Mouse (Mus musculus) embryonic facial prominence, embryonic 15.5 days (tissue): ENCODE data around the gene Bank1. TPM values are rescaled to one million over a fixed set of nuclear protein-coding genes. Genes with fewer than 3 reads are reported as not detected.

ENCODE experiments used
- ATAC-seq: fragments of 200-750 bp; cut with Nextera tagmentation; 2 replicates; pipeline ENCODE4 v1.8.0; 2017; ENCODE audit warnings: low read depth, moderate TSS enrichment; ENCODE audit not compliant: insufficient number of reproducible peaks, low FRiP score, low TSS enrichment
- H3K27ac ChIP-seq: fragments of 300-500 bp; sonication (generic); replicated peaks from 2 replicates; pipeline ENCODE4 v1.5.1; 2015; ENCODE audit warnings: mild to moderate bottlenecking, inconsistent platforms
- H3K27me3 ChIP-seq: fragments of 300-500 bp; sonication (generic); 2 replicates; pipeline ENCODE4 v1.6.1; 2015; ENCODE audit warnings: inconsistent platforms
- H3K36me3 ChIP-seq: fragments of 300-500 bp; sonication (generic); 2 replicates; pipeline ENCODE4 v1.6.1; 2015; ENCODE audit warnings: mild to moderate bottlenecking, inconsistent platforms
- H3K4me1 ChIP-seq: fragments of 300-500 bp; sonication (generic); 2 replicates; pipeline ENCODE4 v1.6.1; 2015; ENCODE audit warnings: inconsistent platforms
- H3K4me2 ChIP-seq: fragments of 300-500 bp; sonication (generic); replicated peaks from 2 replicates; pipeline ENCODE4 v1.6.1; 2015; ENCODE audit warnings: mild to moderate bottlenecking, inconsistent platforms
- H3K4me3 ChIP-seq: fragments of 300-500 bp; sonication (generic); replicated peaks from 2 replicates; pipeline ENCODE4 v1.5.1; 2015; ENCODE audit warnings: mild to moderate bottlenecking, inconsistent platforms
- H3K9ac ChIP-seq: fragments of 300-500 bp; sonication (generic); 2 replicates; pipeline ENCODE4 v1.6.1; 2015; ENCODE audit warnings: inconsistent platforms
- H3K9me3 ChIP-seq: fragments of 300-500 bp; sonication (generic); replicated peaks from 2 replicates; pipeline ENCODE4 v1.6.1; 2016; ENCODE audit warnings: inconsistent platforms
- WGBS: fragments of 180-500 bp; shearing (Covaris S2); methylation state at CpG from one replicate; pipeline ENCODE4 v1.1.7; 2015; 5-methylcytosine and 5-hydroxymethylcytosine counted together
- polyA plus RNA-seq: library from polyadenylated mRNA; unstranded; fragments of >200 nt; fragmentation: Nextera tagmentation; extraction: Ambion mirVana; gene quantifications from 2 replicates; pipeline ENCODE4 v1.2.1, GENCODE M21; 2015

The Bank1 gene
- polyA plus RNA-seq, 1 experiment from 2014 or later = 1.1 TPM

DNA sequence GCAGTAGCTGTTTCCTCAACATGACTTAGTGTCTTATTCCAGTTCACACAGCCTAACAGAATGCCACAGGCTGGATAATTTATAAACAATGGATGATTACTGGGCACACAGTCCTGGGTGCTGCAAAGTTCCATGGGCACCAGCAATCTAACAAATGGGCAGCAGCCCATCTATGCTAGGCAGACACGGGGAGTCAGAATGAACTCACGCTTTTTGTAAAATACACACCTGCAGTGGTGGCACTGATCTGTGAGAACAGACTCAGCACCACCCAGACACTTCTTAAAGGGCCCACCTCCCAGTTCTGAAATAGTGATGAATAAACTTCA is 159.9 kb downstream of the Bank1 start:
- H3K4me2 ChIP-seq = no peak overlapping the region
- 90% methylated on average over 2 of the region's 2 CpGs for WGBS
- no peaks in the 10 kb centered on the region for H3K9me3 ChIP-seq
- H3K9ac ChIP-seq = no peak overlapping the region
- H3K27me3 ChIP-seq = no peaks in the 10 kb centered on the region
- H3K4me1 ChIP-seq = no peaks in the 10 kb centered on the region
- no peak for ATAC-seq
- H3K4me3 ChIP-seq = no peak overlapping the region
- H3K36me3 ChIP-seq = no peaks in the 10 kb centered on the region
- no peak overlapping the region for H3K27ac ChIP-seq

DNA sequence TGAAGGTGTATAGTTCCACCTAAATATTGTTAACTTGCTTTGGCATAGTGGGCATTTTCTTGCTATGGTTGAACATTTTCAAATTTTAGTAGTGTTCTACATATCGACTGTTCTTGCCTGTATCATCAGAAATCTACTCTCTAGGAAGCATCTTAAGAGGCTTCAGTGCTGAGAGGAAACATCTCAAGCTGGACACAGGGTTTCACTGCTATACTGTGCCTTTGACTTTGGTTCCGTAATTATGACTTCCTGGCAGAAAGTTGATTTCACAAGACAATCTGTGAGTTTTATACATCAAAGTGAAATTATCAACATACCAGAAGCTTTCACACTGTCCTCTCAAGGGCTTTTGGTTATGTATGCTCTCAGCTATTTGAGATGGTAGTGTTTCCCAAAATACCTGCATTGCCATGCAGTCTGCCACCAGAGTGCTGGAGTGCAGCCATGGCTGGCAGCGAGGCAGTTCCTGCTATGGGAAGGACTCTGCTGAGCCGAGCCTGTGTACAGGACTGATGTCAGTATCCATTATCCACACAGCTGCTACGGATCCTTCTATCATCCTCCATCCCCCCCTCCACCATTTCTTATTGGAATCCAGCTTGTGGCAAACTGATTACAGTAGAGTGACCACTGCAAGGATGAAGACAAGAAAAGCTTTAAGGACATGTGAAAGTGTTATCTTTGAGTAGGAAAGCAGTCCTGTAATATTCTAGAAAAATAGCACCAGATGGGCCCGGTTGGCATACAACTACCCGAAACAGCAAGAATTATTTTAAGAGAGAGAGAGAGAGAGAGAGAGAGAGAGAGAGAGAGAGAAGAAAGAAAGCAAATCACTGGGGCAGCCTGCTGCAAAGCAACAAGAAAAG is 160.5 kb downstream of the Bank1 start:
- no peak overlapping the region for H3K4me2 ChIP-seq
- no peak for ATAC-seq
- H3K4me3 ChIP-seq = no peak overlapping the region
- no peaks in the 10 kb centered on the region for H3K9me3 ChIP-seq
- H3K27ac ChIP-seq = no peak overlapping the region
- H3K27me3 ChIP-seq = no peaks in the 10 kb centered on the region
- H3K36me3 ChIP-seq = no peaks in the 10 kb centered on the region
- 77% methylated on average over 7 of the region's 7 CpGs for WGBS
- no peak overlapping the region for H3K9ac ChIP-seq
- no peaks in the 10 kb centered on the region for H3K4me1 ChIP-seq

DNA sequence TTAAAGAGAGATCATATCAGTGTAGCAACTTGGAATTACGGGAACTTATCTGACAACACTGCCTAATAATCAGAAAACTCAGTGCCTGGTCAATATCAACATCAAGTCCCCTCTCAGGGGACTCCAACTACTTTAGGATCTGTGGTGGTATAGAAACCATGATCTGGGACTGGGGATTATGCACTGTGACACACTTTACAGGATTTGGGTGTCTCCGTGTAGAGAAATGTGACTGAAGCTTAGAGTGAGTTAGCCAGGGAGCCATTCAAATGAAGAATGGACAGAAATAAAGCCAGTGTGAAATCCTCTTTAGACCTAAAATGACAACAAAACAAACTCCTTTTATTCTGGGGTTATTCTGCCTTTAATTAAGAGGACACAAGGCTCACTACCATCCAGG is 167.8 kb downstream of the Bank1 start:
- Histone ChIP-seq H3K27ac (no peak overlapping the region), H3K9ac (no peak overlapping the region), H3K27me3 (no peaks in the 10 kb centered on the region), H3K36me3 (no peaks in the 10 kb centered on the region), H3K9me3 (no peaks in the 10 kb centered on the region), H3K4me3 (no peak overlapping the region), H3K4me2 (no peak overlapping the region), H3K4me1 (no peaks in the 10 kb centered on the region)
- 51% methylated on average over 2 of the region's 2 CpGs for WGBS
- no peak for ATAC-seq

DNA sequence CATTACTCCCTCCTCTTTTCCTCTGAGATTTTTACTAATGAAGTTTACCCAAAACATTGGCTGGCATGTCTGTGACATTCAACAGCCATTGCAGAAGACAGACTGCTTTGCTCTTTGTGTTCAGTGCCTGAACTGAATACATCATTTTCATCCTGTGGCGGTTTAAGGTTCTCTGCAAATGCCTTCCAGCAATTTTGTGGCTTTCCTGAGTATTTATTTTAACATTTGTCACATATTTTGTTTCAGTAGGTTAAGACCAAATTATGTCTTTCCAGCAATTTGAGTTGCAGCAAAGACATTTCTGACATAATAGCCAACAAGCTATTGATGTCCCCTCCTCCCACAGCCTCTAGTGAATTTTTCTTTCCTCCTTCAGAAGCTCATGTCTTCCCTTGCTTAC is 170.3 kb downstream of the Bank1 start:
- Histone ChIP-seq H3K4me3 (no peak overlapping the region), H3K27me3 (no peaks in the 10 kb centered on the region), H3K4me2 (no peak overlapping the region), H3K9me3 (no peaks in the 10 kb centered on the region), H3K9ac (no peak overlapping the region), H3K36me3 (no peaks in the 10 kb centered on the region), H3K27ac (no peak overlapping the region), H3K4me1 (no peaks in the 10 kb centered on the region)
- WGBS = 19% methylated on average over 1 of the region's 1 CpGs
- ATAC-seq = no peak

DNA sequence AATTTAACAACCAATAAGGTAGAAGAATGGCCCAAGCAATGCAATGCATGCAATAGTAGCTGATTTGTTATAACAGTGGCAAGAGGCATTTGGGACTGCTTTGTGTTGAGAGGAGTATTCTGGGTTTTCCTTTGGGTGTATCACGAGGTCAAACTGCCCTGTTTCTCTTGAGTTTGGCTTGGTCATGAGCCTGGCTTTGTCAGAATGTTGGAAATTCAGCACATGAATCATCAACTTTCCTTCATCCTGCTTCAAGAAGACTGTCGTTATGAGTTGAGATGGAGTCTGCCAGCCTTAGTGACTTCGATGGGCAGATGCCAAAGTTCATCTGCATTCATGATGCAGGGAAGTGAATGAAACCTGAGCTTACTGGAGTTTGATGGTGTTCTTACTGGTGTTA is 175.0 kb downstream of the Bank1 start:
- Histone ChIP-seq H3K4me2 (no peak overlapping the region), H3K27ac (no peak overlapping the region), H3K4me3 (no peak overlapping the region), H3K36me3 (no peaks in the 10 kb centered on the region), H3K9ac (no peak overlapping the region), H3K9me3 (no peaks in the 10 kb centered on the region), H3K4me1 (no peaks in the 10 kb centered on the region), H3K27me3 (no peaks in the 10 kb centered on the region)
- WGBS = 70% methylated on average over 3 of the region's 3 CpGs
- no peak for ATAC-seq

DNA sequence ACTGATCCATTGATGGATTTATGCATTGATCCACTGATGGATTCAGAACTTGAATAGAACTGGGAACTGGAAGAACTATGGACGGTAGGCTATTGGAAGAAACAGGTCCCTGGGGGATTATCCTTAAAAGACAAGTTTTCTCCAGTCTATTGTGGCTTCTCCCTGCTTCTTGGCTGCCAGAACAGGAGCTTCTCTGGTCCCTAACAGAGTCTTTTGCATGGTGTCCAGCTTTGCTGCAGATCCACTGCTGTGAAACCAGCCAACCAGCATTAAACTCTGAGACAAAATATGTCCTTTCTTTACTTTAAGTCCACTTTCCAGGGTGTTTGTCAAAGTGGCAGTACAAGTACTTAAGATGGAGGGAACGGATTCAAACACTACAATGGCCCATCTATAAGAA is 178.7 kb downstream of the Bank1 start:
- Histone ChIP-seq H3K4me2 (no peak overlapping the region), H3K9me3 (no peaks in the 10 kb centered on the region), H3K4me3 (no peak overlapping the region), H3K27ac (no peak overlapping the region), H3K4me1 (no peaks in the 10 kb centered on the region), H3K9ac (no peak overlapping the region), H3K27me3 (no peaks in the 10 kb centered on the region), H3K36me3 (no peaks in the 10 kb centered on the region)
- ATAC-seq = no peak
- 76% methylated on average over 2 of the region's 2 CpGs for WGBS

DNA sequence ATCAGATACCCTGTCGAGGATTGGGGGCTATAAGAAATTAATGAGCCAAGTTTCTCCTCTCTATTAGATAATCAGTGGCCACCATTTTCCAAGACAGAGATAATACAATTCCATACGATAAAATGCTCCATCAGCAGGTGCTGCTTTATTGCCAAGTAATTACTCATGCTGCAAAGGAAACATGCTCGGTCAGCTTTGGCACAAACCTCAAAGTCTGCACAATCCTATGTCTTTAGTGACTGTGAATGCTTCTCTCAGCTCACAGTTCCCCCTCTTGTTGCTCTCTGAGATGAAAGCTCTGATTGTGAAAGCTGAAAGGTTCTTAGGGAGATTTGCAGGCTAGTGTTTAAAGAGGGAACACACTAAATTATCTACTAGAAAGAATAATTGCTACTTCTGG is 193.9 kb downstream of the Bank1 start:
- no peaks in the 10 kb centered on the region for H3K27me3 ChIP-seq
- H3K9me3 ChIP-seq = no peaks in the 10 kb centered on the region
- whole genome bisulfite sequencing = 71% methylated on average over 3 of the region's 3 CpGs
- H3K4me1 ChIP-seq = no peaks in the 10 kb centered on the region
- H3K4me3 ChIP-seq = no peak overlapping the region
- no peak overlapping the region for H3K27ac ChIP-seq
- H3K4me2 ChIP-seq = no peak overlapping the region
- no peak for ATAC-seq
- H3K9ac ChIP-seq = no peak overlapping the region
- H3K36me3 ChIP-seq = no peaks in the 10 kb centered on the region

DNA sequence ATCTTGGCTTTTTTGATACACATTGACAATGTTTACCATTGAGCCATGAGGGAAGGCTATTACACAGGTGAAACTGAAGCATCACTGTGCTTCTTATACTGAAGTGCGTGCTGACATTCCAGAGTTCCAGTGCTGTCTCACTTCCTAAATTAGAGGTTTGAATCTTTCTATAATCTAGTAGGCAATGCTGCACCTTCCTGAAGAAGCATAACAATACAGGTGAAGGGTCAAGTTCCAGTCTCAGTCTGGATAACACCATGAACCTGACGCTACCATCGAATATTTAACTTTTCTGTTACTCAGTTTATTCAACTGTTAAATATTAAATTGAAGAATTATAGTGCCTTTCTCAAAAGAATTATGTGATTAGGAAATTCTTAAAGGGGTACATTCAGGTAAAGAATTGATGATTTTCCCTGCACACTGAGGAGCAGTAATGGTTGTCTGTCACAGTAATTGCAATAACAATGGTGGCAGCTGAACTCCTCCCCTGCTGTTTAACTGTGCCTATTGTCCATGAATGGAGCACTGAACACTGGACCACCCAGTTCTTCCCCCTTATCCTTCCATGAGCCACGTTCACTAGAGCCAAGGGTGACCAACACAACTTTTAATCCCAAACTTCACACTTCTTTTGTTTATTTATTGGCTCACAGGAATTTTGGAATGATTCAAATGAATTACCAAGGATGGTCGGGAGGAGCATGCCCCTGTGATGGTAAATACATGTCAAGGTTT is 210.2 kb downstream of the Bank1 start:
- Histone ChIP-seq H3K27me3 (no peaks in the 10 kb centered on the region), H3K4me3 (no peak overlapping the region), H3K27ac (no peak overlapping the region), H3K9ac (no peak overlapping the region), H3K4me2 (no peak overlapping the region), H3K9me3 (no peaks in the 10 kb centered on the region), H3K4me1 (no peaks in the 10 kb centered on the region), H3K36me3 (no peaks in the 10 kb centered on the region)
- 75% methylated on average over 5 of the region's 5 CpGs for WGBS
- ATAC-seq = no peak

DNA sequence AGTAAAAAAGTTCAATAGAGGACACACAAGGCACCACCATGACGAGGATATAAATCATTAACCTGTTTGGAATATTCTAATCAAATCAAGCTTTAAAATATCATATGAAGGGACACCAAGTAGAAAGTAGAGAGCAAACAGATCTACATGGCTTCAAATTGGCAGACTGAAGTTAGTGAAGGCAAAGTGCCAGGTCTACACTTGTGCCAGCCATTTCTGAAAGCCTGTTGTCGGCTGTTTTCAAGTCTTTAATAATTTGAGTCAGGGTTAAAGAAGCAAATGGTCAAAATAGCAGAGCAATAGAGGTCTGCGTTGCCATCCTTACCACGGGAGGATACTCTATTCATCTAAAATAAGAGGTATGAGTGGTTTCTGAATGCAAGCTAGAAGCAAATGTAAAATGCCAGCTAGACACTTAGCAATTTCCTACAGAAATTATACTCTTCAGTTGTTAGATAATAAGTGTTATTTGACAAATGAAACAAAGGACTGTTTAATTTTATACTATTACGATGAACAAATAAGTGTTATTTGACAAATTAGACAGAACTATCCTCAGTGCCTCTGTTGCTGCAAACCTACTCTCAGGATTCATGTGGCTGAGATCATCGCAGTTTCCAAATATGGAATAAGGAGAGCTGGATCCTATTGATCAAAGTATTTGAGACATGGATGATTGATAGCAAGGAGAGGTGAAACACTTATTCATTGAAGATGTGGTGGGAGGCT is 216.3 kb downstream of the Bank1 start:
- no peak overlapping the region for H3K27ac ChIP-seq
- 82% methylated on average over 6 of the region's 6 CpGs for WGBS
- ATAC-seq = no peak
- H3K27me3 ChIP-seq = no peaks in the 10 kb centered on the region
- no peak overlapping the region for H3K4me2 ChIP-seq
- no peaks in the 10 kb centered on the region for H3K9me3 ChIP-seq
- H3K4me1 ChIP-seq = no peaks in the 10 kb centered on the region
- no peak overlapping the region for H3K9ac ChIP-seq
- H3K4me3 ChIP-seq = no peak overlapping the region
- no peaks in the 10 kb centered on the region for H3K36me3 ChIP-seq

DNA sequence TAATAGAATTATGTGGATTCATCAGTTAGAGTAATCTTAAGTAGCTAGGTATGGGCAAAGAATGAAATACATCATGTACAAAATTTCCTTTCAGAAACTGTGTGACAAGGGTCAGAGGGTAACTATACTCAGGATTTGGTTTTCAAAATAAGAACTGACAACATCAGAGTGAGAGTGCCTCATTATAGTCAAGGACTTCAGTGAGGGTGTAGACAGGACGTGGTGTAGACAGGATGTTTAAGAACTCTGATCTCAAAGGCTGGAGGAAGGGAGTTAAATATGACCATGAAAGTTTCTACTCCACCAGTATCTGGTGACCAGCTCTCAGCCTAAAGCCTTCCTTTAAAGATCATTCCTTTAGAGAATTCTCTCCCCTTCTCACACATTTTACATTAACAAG is 219.4 kb downstream of the Bank1 start:
- Histone ChIP-seq H3K4me2 (no peak overlapping the region), H3K36me3 (no peaks in the 10 kb centered on the region), H3K4me3 (no peak overlapping the region), H3K4me1 (no peaks in the 10 kb centered on the region), H3K27ac (no peak overlapping the region), H3K27me3 (no peaks in the 10 kb centered on the region), H3K9me3 (no peaks in the 10 kb centered on the region), H3K9ac (no peak overlapping the region)
- WGBS = 28% methylated on average over 1 of the region's 1 CpGs
- ATAC-seq = no peak

DNA sequence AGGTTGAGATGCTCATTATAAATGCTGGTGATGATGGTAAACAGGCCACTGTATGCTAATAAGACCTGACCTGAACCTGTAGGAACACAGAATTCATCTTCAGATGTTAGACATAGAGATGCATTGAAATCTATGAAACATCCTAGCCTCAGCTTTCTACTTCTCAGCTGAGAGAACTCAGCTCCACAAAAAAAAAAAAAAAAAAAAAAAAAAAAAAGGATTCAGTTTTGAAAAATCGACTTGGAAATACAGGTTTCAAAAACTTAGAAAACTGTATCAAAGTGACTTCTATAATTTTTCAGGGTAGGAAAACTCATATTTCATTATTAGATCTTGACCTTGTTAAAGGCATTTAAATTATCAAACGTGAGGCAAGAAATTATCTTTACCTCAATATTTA is 222.5 kb downstream of the Bank1 start:
- no peak for ATAC-seq
- 78% methylated on average over 2 of the region's 2 CpGs for WGBS
- H3K36me3 ChIP-seq = no peaks in the 10 kb centered on the region

More for the DNA sequence above, 222.5 kb downstream of the Bank1 start:
- no peak overlapping the region for H3K4me3 ChIP-seq
- no peak overlapping the region for H3K27ac ChIP-seq
- H3K4me2 ChIP-seq = no peak overlapping the region
- no peaks in the 10 kb centered on the region for H3K4me1 ChIP-seq
- H3K27me3 ChIP-seq = no peaks in the 10 kb centered on the region
- H3K9ac ChIP-seq = no peak overlapping the region
- no peaks in the 10 kb centered on the region for H3K9me3 ChIP-seq
